Mouse (Mus musculus) embryonic facial prominence, embryonic 10.5 days (tissue): ENCODE data around the gene Olfr1046. TPM values are rescaled to one million over a fixed set of nuclear protein-coding genes. Genes with fewer than 3 reads are reported as not detected.

ENCODE experiments used
- polyA plus RNA-seq: library from polyadenylated mRNA; unstranded; fragments of >200 nt; fragmentation: Nextera tagmentation; extraction: Ambion mirVana; gene quantifications from 2 replicates; pipeline ENCODE4 v1.2.1, GENCODE M21; 2016

Olfr1046 gene
- polyA plus RNA-seq, 1 experiment from 2014 or later, result not detected

Other genes with a start within 250 kb of the Olfr1046 start
- gene Olfr1029, start 245.4 kb downstream of the Olfr1046 start, polyA plus RNA-seq, result not detected in 2 replicates
- gene Olfr1030, start 240.0 kb downstream of the Olfr1046 start, polyA plus RNA-seq, result not detected in 2 replicates
- gene Olfr1031, start 229.0 kb downstream of the Olfr1046 start, polyA plus RNA-seq, result not detected in 2 replicates
- not detected in 2 replicates for gene Olfr1032, start 213.8 kb downstream of the Olfr1046 start, polyA plus RNA-seq
- gene Olfr1033, start 198.7 kb downstream of the Olfr1046 start, polyA plus RNA-seq, result not detected in 2 replicates
- not detected in 2 replicates for gene Olfr1034, start 173.5 kb downstream of the Olfr1046 start, polyA plus RNA-seq
- gene Olfr1036, start 145.3 kb downstream of the Olfr1046 start, polyA plus RNA-seq, result not detected in 2 replicates
- not detected in 2 replicates for gene Olfr1037, start 131.9 kb downstream of the Olfr1046 start, polyA plus RNA-seq
- not detected in 2 replicates for gene Olfr1039, start 83.4 kb downstream of the Olfr1046 start, polyA plus RNA-seq
- not detected in 2 replicates for gene Olfr1040, start 72.6 kb downstream of the Olfr1046 start, polyA plus RNA-seq
- gene Olfr1042, start 57.5 kb downstream of the Olfr1046 start, polyA plus RNA-seq, result not detected in 2 replicates
- gene Olfr1043, start 51.8 kb downstream of the Olfr1046 start, polyA plus RNA-seq, result not detected in 2 replicates
- not detected in 2 replicates for gene Olfr1044, start 41.5 kb downstream of the Olfr1046 start, polyA plus RNA-seq
- gene Olfr52, start 33.6 kb downstream of the Olfr1046 start, polyA plus RNA-seq, result not detected in 2 replicates
- not detected in 2 replicates for gene Olfr1045, start 16.3 kb downstream of the Olfr1046 start, polyA plus RNA-seq
- gene Olfr1047, start 12.1 kb upstream of the Olfr1046 start, polyA plus RNA-seq, result not detected in 2 replicates
- not detected in 2 replicates for gene Olfr1048, start 21.0 kb upstream of the Olfr1046 start, polyA plus RNA-seq
- gene Olfr1049, start 39.0 kb upstream of the Olfr1046 start, polyA plus RNA-seq, result not detected in 2 replicates
- gene Olfr1051, start 59.8 kb upstream of the Olfr1046 start, polyA plus RNA-seq, result not detected in 2 replicates
- gene Olfr1052, start 73.1 kb upstream of the Olfr1046 start, polyA plus RNA-seq, result not detected in 2 replicates
- gene Olfr1053, start 96.0 kb upstream of the Olfr1046 start, polyA plus RNA-seq, result not detected in 2 replicates
- not detected in 2 replicates for gene Olfr1054, start 116.1 kb upstream of the Olfr1046 start, polyA plus RNA-seq
- gene Olfr1055, start 131.0 kb upstream of the Olfr1046 start, polyA plus RNA-seq, result not detected in 2 replicates
- gene Olfr1056, start 143.2 kb upstream of the Olfr1046 start, polyA plus RNA-seq, result not detected in 2 replicates
- gene Olfr1057, start 159.1 kb upstream of the Olfr1046 start, polyA plus RNA-seq, result not detected in 2 replicates
- not detected in 2 replicates for gene Olfr1058, start 169.2 kb upstream of the Olfr1046 start, polyA plus RNA-seq
- gene Olfr1061, start 194.7 kb upstream of the Olfr1046 start, polyA plus RNA-seq, result not detected in 2 replicates
- not detected in 2 replicates for gene Olfr1062, start 207.4 kb upstream of the Olfr1046 start, polyA plus RNA-seq
- gene Olfr1065, start 231.3 kb upstream of the Olfr1046 start, polyA plus RNA-seq, result not detected in 2 replicates
- not detected in 2 replicates for gene Olfr1066, start 237.0 kb upstream of the Olfr1046 start, polyA plus RNA-seq